Mouse (Mus musculus) midbrain, postnatal 0 days (tissue): ENCODE data around the gene Twnk. TPM values are rescaled to one million over a fixed set of nuclear protein-coding genes. Genes with fewer than 3 reads are reported as not detected.

ENCODE experiments used
- ATAC-seq: fragments of 200-750 bp; cut with Nextera tagmentation; 2 replicates; pipeline ENCODE4 v1.8.0; 2017; ENCODE audit warnings: moderate number of reproducible peaks, mild to moderate bottlenecking, moderate TSS enrichment, moderate library complexity; ENCODE audit not compliant: low FRiP score
- DNase-seq: peaks from one replicate; pipeline ENCODE4 v3.0.0-alpha.2; 2015; ENCODE audit warnings: low spot score
- H3K27ac ChIP-seq: fragments of 300-500 bp; sonication (generic); 2 replicates; pipeline ENCODE4 v1.5.1; 2014; ENCODE audit warnings: low read depth, mild to moderate bottlenecking, low read length, mixed read lengths
- H3K27me3 ChIP-seq: fragments of 300-500 bp; sonication (generic); 2 replicates; pipeline ENCODE4 v1.6.1; 2014; ENCODE audit warnings: low read length, control low read depth, mixed read lengths; ENCODE audit not compliant: insufficient read depth
- H3K36me3 ChIP-seq: fragments of 300-500 bp; sonication (generic); 2 replicates; pipeline ENCODE4 v1.6.1; 2014; ENCODE audit warnings: low read length, control low read depth, mixed read lengths; ENCODE audit not compliant: insufficient read depth
- H3K4me1 ChIP-seq: fragments of 300-500 bp; sonication (generic); 2 replicates; pipeline ENCODE4 v1.6.1; 2014; ENCODE audit warnings: mild to moderate bottlenecking, control low read depth, antibody characterized with exemption, low read length, mixed read lengths; ENCODE audit not compliant: insufficient read depth
- H3K4me2 ChIP-seq: fragments of 300-500 bp; sonication (generic); 2 replicates; pipeline ENCODE4 v1.6.1; 2014; ENCODE audit warnings: low read depth, mild to moderate bottlenecking, low read length, mixed read lengths; ENCODE audit not compliant: poor library complexity, severe bottlenecking
- H3K4me3 ChIP-seq: fragments of 300-500 bp; sonication (generic); 2 replicates; pipeline ENCODE4 v1.5.1; 2014; ENCODE audit warnings: low read depth, mild to moderate bottlenecking, low read length, moderate library complexity
- H3K9ac ChIP-seq: fragments of 300-500 bp; sonication (generic); replicated peaks from 2 replicates; pipeline ENCODE4 v1.6.1; 2014; ENCODE audit warnings: mild to moderate bottlenecking, low read length, moderate library complexity, mixed read lengths; ENCODE audit not compliant: poor library complexity, severe bottlenecking
- H3K9me3 ChIP-seq: fragments of 300-500 bp; sonication (generic); 2 replicates; pipeline ENCODE4 v1.6.1; 2016; ENCODE audit warnings: low read length, control low read depth
- CTCF ChIP-seq: IDR thresholded peaks from 2 replicates; pipeline ENCODE4 v1.5.1; 2016; ENCODE audit warnings: antibody characterized with exemption, mild to moderate bottlenecking
- WGBS: fragments of 180-500 bp; shearing (Covaris S2); extraction: QIAGEN DNeasy Blood & Tissue Kit; methylation state at CpG from one replicate; pipeline ENCODE4 v1.1.7; 2014; 5-methylcytosine and 5-hydroxymethylcytosine counted together
- polyA plus RNA-seq: library from polyadenylated mRNA; unstranded; fragments of >200 nt; fragmentation: Nextera tagmentation; extraction: Ambion mirVana; gene quantifications from 2 replicates; pipeline ENCODE4 v1.2.1, GENCODE M21; 2015
- total RNA-seq: library from RNA; depleted of rRNA; stranded (reverse); fragments of >200 nt; gene quantifications from 2 replicates; pipeline ENCODE4 v1.2.3, GENCODE M21; 2014

Twnk gene
- total and polyA plus RNA-seq, 2 experiments from 2014 or later, result 6.1 to 6.8 TPM

DNA sequence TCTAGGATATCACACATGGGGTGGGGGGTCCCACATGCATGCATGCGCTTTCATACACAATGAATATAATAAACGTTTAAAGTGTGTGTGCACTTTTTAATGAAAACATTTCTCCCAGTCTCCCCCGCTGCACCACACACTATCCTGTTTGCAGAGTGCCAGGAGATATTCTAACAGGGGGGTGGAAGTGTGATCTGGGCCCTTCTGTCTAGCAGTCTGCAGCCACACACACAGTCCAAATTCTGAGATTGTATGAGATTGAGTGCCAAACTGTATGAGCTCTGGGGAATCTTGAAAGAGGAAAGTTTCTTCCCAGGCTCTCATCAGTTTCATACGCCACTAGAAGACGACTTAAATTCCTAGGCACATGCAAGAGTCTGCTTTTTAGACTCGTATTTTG lies 17.6 kb upstream of the Twnk start:
- Histone ChIP-seq H3K4me2 (peak overlapping the region; percentile 81; the same call in 1 of the 2 replicates), H3K9me3 (no peaks in the 10 kb centered on the region), H3K27me3 (no peaks in the 10 kb centered on the region), H3K4me3 (no peak overlapping the region), H3K27ac (no peak overlapping the region), H3K36me3 (peaks cover 6% of the 10 kb centered on the region), H3K9ac (no peak overlapping the region), H3K4me1 (peaks cover 10% of the 10 kb centered on the region)
- DNase-seq (no peak), ATAC-seq (no peak)
- TF ChIP-seq CTCF, result no peak
- WGBS, result 60% methylated on average over 6 of the region's 6 CpGs

DNA sequence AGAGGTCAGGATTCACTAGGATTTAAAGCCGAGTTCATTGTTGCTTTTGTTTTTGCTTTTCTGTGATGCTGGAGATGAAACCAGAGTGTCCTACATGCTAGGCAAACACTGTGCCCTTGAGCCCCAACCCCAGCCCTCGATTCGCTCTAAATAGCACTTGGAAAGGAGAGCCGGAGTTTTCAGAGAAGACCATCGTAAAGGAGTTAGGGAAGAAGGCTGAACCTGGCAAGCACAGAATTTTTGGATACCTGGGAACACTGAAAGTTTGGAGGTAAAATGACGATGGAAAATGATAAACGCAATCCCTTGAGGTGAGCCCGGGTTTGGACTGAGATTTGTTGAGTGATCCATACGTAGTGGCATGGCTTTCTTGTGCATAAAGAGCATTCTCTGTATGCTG lies 17.1 kb upstream of the Twnk start:
- WGBS, result 21% methylated on average over 9 of the region's 9 CpGs

DNA sequence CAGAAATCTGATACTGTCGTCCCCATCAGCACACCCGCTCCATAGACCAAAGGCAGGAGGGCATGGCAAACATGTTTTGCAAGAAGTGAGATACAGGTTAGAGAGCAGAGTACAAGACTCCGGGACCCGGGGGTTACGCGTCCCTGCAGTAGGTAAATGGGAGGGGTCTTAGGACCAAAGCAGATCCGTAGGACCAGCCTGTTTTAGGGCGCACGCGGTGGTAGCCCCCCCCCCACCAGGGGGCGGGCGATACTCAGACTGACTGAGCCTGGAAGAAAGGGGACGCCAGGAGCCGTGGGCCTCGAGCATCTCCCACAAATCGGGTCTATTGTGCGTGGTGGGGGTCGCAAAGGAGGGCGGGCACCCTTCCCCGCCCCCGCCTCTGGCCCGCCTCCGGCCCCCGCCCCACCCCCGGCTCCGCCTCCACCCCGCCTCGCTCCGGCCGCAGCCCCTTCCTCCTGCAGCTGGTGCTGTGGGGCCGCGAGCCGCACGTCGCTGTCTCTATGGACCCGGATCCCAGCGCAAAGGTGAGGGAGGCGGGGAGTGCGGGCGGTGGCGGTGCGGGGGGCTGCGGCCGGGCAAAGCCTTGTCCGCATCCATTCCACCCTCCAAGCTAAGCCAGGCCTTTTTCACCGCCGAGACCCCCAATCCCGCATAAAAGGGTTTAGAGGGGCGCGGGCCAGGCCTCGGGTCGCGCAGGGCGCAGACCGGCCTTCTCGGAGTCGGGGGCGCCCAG lies 16.5 kb upstream of the Twnk start, which contains the start of gene Sema4g:
Gene Sema4g, plus strand, starts transcription at position 271 of the 736 bp plus-strand sequence.
- Histone ChIP-seq H3K27me3 (no peaks in the 10 kb centered on the region), H3K4me3 (peak within 1 kb of the TSS; percentile 71), H3K9ac (peak within 1 kb of the TSS; percentile 96), H3K9me3 (no peaks in the 10 kb centered on the region), H3K36me3 (peaks cover 9% of the 10 kb centered on the region), H3K4me2 (peak within 1 kb of the TSS; percentile 81), H3K4me1 (peaks cover 10% of the 10 kb centered on the region), H3K27ac (peak within 1 kb of the TSS; percentile 65)
- DNase-seq (peak; percentile 67), ATAC-seq (peak; percentile 60)
- TF ChIP-seq CTCF, result peak; percentile 65
- whole genome bisulfite sequencing, result under 1% methylated on average over 33 of the region's 58 CpGs

More for the DNA sequence above, 17.1 kb upstream of the Twnk start:
- Histone ChIP-seq H3K9me3 (no peaks in the 10 kb centered on the region), H3K4me1 (peaks cover 10% of the 10 kb centered on the region), H3K4me3 (peak overlapping the region; percentile 71), H3K36me3 (peaks cover 9% of the 10 kb centered on the region), H3K27ac (peak overlapping the region; percentile 65; the same call in 1 of the 2 replicates), H3K4me2 (peak overlapping the region; percentile 81), H3K27me3 (no peaks in the 10 kb centered on the region), H3K9ac (peak overlapping the region; percentile 96)
- DNase-seq, result no peak
- no peak for TF ChIP-seq CTCF
- no peak for ATAC-seq

DNA sequence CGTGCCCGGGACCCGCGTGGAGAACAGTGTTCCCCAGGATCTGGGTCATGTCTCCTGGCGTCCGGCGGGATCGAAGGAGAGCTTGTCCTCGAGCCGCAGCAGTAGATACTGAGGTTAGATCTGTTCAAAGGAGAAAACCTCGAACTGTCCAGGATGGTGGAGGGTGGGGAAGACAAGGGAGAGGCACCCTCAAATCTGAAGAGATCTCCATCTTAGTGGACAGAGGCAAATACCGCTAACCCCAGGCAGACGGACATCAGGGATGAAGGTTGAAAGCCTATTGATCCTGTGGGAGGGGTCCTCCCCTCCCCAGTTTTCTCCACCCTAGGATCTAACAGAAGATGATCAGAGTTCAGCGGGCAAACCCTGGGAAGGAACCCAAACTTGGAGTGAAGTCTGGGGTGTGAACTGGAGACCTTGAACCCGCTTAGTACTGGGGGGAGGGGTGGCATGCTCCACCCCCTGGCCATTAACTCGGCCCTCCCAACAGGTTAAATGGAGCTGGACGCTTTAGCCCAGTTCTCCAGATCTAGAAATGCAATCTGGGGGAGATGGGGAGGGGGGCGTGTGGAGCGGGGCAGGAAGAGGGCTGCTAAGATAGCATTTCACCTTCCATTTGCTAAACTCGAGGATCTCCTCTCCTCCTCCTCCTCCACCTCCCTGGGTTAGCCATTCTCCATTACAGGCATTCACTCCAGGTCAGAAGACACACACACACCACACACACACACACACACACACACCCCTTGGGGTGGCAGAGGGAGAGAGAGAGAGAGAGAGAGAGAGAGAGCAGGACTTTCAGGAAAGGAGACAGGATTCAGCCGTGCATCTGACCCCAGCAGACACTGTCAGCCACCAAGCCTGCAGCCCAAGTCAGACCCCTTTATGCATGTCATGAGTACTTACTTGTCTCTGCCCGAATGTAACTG lies 15.6 kb upstream of the Twnk start:
- H3K9me3 ChIP-seq, result no peaks in the 10 kb centered on the region
- peaks cover 10% of the 10 kb centered on the region for H3K4me1 ChIP-seq
- peak overlapping the region; percentile 81 for H3K4me2 ChIP-seq
- DNase-seq, result no peak
- peak overlapping the region; percentile 65 for H3K27ac ChIP-seq
- peaks cover 13% of the 10 kb centered on the region for H3K36me3 ChIP-seq
- H3K4me3 ChIP-seq, result peak overlapping the region; percentile 71
- ATAC-seq, result peak; percentile 42
- no peaks in the 10 kb centered on the region for H3K27me3 ChIP-seq
- no peak for TF ChIP-seq CTCF
- WGBS, result 4% methylated on average over 21 of the region's 22 CpGs
- peak overlapping the region; percentile 96 for H3K9ac ChIP-seq

DNA sequence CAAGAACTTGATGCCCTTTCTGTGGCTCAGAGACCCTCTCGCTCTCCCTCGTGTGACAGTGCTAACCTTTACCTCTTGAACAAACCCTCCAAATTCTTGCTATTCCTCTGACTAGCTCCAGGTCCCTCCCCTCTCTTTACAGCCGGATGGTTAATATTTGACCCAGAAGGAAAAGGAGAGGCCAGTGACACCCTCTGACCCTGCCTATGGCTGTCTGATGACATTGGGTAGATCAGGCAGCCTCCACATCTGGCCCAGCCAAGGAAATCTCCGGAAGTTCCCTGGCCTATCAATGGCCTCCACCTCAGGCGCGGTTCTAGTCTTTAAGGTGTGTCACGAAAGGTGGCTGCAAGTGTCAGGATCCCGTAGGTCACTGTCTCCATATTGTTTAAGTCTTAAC lies 14.4 kb upstream of the Twnk start:
- ATAC-seq (no peak), DNase-seq (no peak)
- H3K4me1 ChIP-seq, result peaks cover 10% of the 10 kb centered on the region
- no peak overlapping the region for H3K4me3 ChIP-seq
- no peaks in the 10 kb centered on the region for H3K9me3 ChIP-seq
- 92% methylated on average over 8 of the region's 8 CpGs for WGBS
- no peak for TF ChIP-seq CTCF
- no peaks in the 10 kb centered on the region for H3K27me3 ChIP-seq
- H3K36me3 ChIP-seq, result peaks cover 15% of the 10 kb centered on the region
- 0 out of 2 replicates have a peak overlapping the region, but pooled peaks have one; percentile 19 for H3K9ac ChIP-seq
- no peak overlapping the region for H3K27ac ChIP-seq
- H3K4me2 ChIP-seq, result peak overlapping the region; percentile 81
